In the genomic region with DNA sequence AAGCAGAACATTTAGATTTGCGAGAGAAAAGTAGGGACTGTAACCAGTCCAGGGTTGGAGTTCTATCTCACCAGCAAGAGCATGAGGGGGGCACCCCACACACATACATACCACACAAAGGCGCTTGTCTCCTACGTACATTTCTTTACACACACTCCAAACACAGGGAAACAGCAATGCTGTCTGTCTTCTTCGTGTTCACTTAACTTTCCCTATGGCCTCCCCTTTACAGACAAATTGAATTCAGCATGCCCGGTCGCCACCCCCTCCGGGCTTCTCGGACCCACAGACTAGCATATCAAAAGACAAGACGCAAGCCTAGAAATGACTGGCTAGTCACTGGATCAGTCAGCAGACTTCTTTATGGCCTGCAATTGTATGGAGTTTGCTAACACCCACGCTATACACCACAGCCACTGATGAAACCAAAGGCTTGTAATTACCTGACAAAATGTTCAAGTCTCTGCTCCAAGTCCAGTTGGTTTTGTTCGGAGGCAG, we compare ENCODE assay signal across 12 mouse cellular contexts. TPM values are rescaled to one million over a fixed set of nuclear protein-coding genes. Genes with fewer than 3 reads are reported as not detected.
A peak's percentile ranks its signal among the peaks of the same experiment; 100 is the strongest.
DNase-seq lines count a peak whose midpoint lies in the region; ATAC-seq and TF ChIP-seq lines count a peak whose summit lies in the region.
"Had no signal": no experiment of that assay in that cellular context is flagged by ENCODE, and none has a peak within 500 bp of the region (broad histone marks: within the 10 kb centered on the region; RNA-seq: fewer than 3 reads in every experiment).

No protein-coding gene starts in this region.

- H3K4me2 ChIP-seq in limb, embryonic 14.5 days (replicated peaks; ENCODE audit: low read depth, low read length, severe bottlenecking): 0 out of 2 replicates have a peak overlapping the region, but pooled peaks have one; percentile 0
- no peak overlapping the region for H3K4me2 ChIP-seq in forebrain, embryonic 16.5 days (ENCODE audit: low read length)
- H3K4me2 ChIP-seq: embryonic facial prominence, embryonic 13.5 days; limb, embryonic 15.5 days; midbrain, embryonic 13.5 days had no signal

- no peak for TF ChIP-seq POLR2A in kidney, adult 2 months (IDR thresholded peaks at IDR 0.05; ENCODE audit: low read depth, low read length)
- no peak for TF ChIP-seq POLR2A in limb, embryonic 14.5 days (IDR thresholded peaks at IDR 0.05; ENCODE audit: borderline replicate concordance, extremely low read depth, insufficient read depth, insufficient read length)
- no peak for TF ChIP-seq POLR2A in thymus, adult 2 months (IDR thresholded peaks at IDR 0.05; ENCODE audit: control insufficient read depth, extremely low read depth, insufficient read depth, low read length, poor library complexity)

- TF ChIP-seq CTCF in kidney, adult 2 months (conservative IDR thresholded peaks at IDR 0.05; ENCODE audit: insufficient read depth, insufficient read length, low read depth, low read length): no peak
- TF ChIP-seq CTCF in thymus, adult 2 months (IDR thresholded peaks at IDR 0.05; ENCODE audit: borderline replicate concordance, control insufficient read depth, extremely low read depth, insufficient read depth, low read length, poor library complexity): no peak

- no peak for ATAC-seq in limb, embryonic 14.5 days (ENCODE audit: low FRiP score, low read depth)
- ATAC-seq in forebrain, embryonic 16.5 days: no peak
- ATAC-seq: midbrain, embryonic 13.5 days had no signal

- peak overlapping the region; percentile 47 for H3K27ac ChIP-seq in kidney, adult 2 months (ENCODE audit: insufficient read depth, low read depth, low read length)
- peak overlapping the region; percentile 60 for H3K27ac ChIP-seq in brown adipose tissue, adult 24 weeks (replicated peaks; ENCODE audit: low read depth, low read length)
- H3K27ac ChIP-seq in hindbrain, embryonic 10.5 days: peak overlapping the region; percentile 82
- H3K27ac ChIP-seq in limb, embryonic 14.5 days (replicated peaks; ENCODE audit: low read depth, low read length): no peak overlapping the region
- no peak overlapping the region for H3K27ac ChIP-seq in thymus, adult 2 months (ENCODE audit: control insufficient read depth, insufficient read depth, low read length)
- H3K27ac ChIP-seq in forebrain, embryonic 16.5 days (ENCODE audit: low read length): no peak overlapping the region
- H3K27ac ChIP-seq: embryonic facial prominence, embryonic 13.5 days; limb, embryonic 15.5 days; midbrain, embryonic 13.5 days had no signal

- no peaks in the 10 kb centered on the region for H3K9me3 ChIP-seq in hindbrain, embryonic 10.5 days
- no peaks in the 10 kb centered on the region for H3K9me3 ChIP-seq in limb, embryonic 14.5 days (ENCODE audit: control insufficient read depth, low read length)
- no peaks in the 10 kb centered on the region for H3K9me3 ChIP-seq in forebrain, embryonic 16.5 days (ENCODE audit: control insufficient read depth, low read length)
- H3K9me3 ChIP-seq: embryonic facial prominence, embryonic 13.5 days; limb, embryonic 15.5 days; midbrain, embryonic 13.5 days had no signal

- WGBS in kidney, adult 2 months: 44% methylated on average over 11 of the region's 11 CpGs
- WGBS in hindbrain, embryonic 10.5 days: 1% methylated on average over 11 of the region's 11 CpGs
- 37% methylated on average over 11 of the region's 11 CpGs for WGBS in limb, embryonic 14.5 days
- 96% methylated on average over 11 of the region's 11 CpGs for WGBS in thymus, adult 2 months
- 2% methylated on average over 11 of the region's 11 CpGs for WGBS in forebrain, embryonic 16.5 days

- no peak for DNase-seq in kidney, adult 2 months
- DNase-seq in kidney, postnatal 36 days: no peak
- DNase-seq in hindbrain, embryonic 10.5 days (ENCODE audit: low spot score): no peak
- DNase-seq in limb, embryonic 14.5 days (ENCODE audit: low spot score): no peak
- DNase-seq in thymus, adult 2 months: no peak
- no peak for DNase-seq in testis, postnatal 10 days (ENCODE audit: low spot score)
- DNase-seq: spleen, adult 18-20 months had no signal

- H3K9ac ChIP-seq in limb, embryonic 14.5 days (ENCODE audit: low read depth, low read length, severe bottlenecking): no peak overlapping the region
- H3K9ac ChIP-seq in forebrain, embryonic 16.5 days (replicated peaks; ENCODE audit: low read depth, low read length): no peak overlapping the region
- H3K9ac ChIP-seq: embryonic facial prominence, embryonic 13.5 days; limb, embryonic 15.5 days; midbrain, embryonic 13.5 days had no signal

- no peaks in the 10 kb centered on the region for H3K36me3 ChIP-seq in kidney, adult 2 months (ENCODE audit: control insufficient read depth, insufficient read depth, low read length)
- H3K36me3 ChIP-seq in hindbrain, embryonic 10.5 days: no peaks in the 10 kb centered on the region
- H3K36me3 ChIP-seq in limb, embryonic 14.5 days (ENCODE audit: control insufficient read depth, insufficient read depth, low read length): peaks cover 17% of the 10 kb centered on the region
- H3K36me3 ChIP-seq in thymus, adult 2 months (ENCODE audit: control insufficient read depth, insufficient read depth, low read length): no peaks in the 10 kb centered on the region
- H3K36me3 ChIP-seq in forebrain, embryonic 16.5 days (ENCODE audit: control insufficient read depth, insufficient read depth): no peaks in the 10 kb centered on the region
- H3K36me3 ChIP-seq: embryonic facial prominence, embryonic 13.5 days; limb, embryonic 15.5 days; midbrain, embryonic 13.5 days had no signal

- H3K27me3 ChIP-seq in kidney, adult 2 months (replicated peaks; ENCODE audit: control insufficient read depth, insufficient read depth, low read length): no peaks in the 10 kb centered on the region
- H3K27me3 ChIP-seq in hindbrain, embryonic 10.5 days (ENCODE audit: insufficient read depth, poor library complexity, severe bottlenecking): peaks cover 100% of the 10 kb centered on the region
- peaks cover 54% of the 10 kb centered on the region for H3K27me3 ChIP-seq in limb, embryonic 14.5 days (ENCODE audit: control insufficient read depth, insufficient read depth, low read length)
- no peaks in the 10 kb centered on the region for H3K27me3 ChIP-seq in thymus, adult 2 months (ENCODE audit: control insufficient read depth, insufficient read depth, low read length)
- peaks cover 91% of the 10 kb centered on the region for H3K27me3 ChIP-seq in forebrain, embryonic 16.5 days (replicated peaks; ENCODE audit: control insufficient read depth, insufficient read depth, low read length)

- H3K4me3 ChIP-seq in kidney, adult 2 months (ENCODE audit: insufficient read depth, low read depth, low read length): no peak overlapping the region; the same call in 1 of the 2 replicates
- H3K4me3 ChIP-seq in brown adipose tissue, adult 24 weeks (ENCODE audit: insufficient read depth, low read depth, low read length): peak overlapping the region; percentile 46
- H3K4me3 ChIP-seq in hindbrain, embryonic 10.5 days: peak overlapping the region; percentile 81
- H3K4me3 ChIP-seq in limb, embryonic 14.5 days (replicated peaks; ENCODE audit: low read length): no peak overlapping the region
- no peak overlapping the region for H3K4me3 ChIP-seq in thymus, adult 2 months (ENCODE audit: control insufficient read depth, insufficient read depth, low read length)
- H3K4me3 ChIP-seq in forebrain, embryonic 16.5 days (replicated peaks; ENCODE audit: low read length): no peak overlapping the region
- H3K4me3 ChIP-seq: embryonic facial prominence, embryonic 13.5 days; limb, embryonic 15.5 days; midbrain, embryonic 13.5 days had no signal

- H3K4me1 ChIP-seq in kidney, adult 2 months (ENCODE audit: control insufficient read depth, insufficient read depth, low read length): peaks cover 42% of the 10 kb centered on the region
- H3K4me1 ChIP-seq in brown adipose tissue, adult 24 weeks (ENCODE audit: control insufficient read depth, insufficient read depth, insufficient read length, low read length): peaks cover 29% of the 10 kb centered on the region
- peaks cover 8% of the 10 kb centered on the region for H3K4me1 ChIP-seq in hindbrain, embryonic 10.5 days (replicated peaks)
- peaks cover 41% of the 10 kb centered on the region for H3K4me1 ChIP-seq in limb, embryonic 14.5 days (ENCODE audit: control insufficient read depth, insufficient read depth, low read length)
- no peaks in the 10 kb centered on the region for H3K4me1 ChIP-seq in thymus, adult 2 months (replicated peaks; ENCODE audit: control insufficient read depth, insufficient read depth, low read length)
- H3K4me1 ChIP-seq in forebrain, embryonic 16.5 days (replicated peaks; ENCODE audit: control insufficient read depth, insufficient read depth, low read length): no peaks in the 10 kb centered on the region
- H3K4me1 ChIP-seq: embryonic facial prominence, embryonic 13.5 days; midbrain, embryonic 13.5 days had no signal

RNA-seq across cellular contexts. Expression of a gene that starts 3.0 kb away (rescaled TPM):
- 0.19 and 0.22 TPM in 2 replicates for polyA plus RNA-seq in kidney, adult 2 months (2012; rRNA removed)
- polyA plus RNA-seq in brown adipose tissue, adult 24 weeks (2012; ENCODE audit: insufficient read depth, insufficient read length, missing spikeins): not detected in 2 replicates
- 0.90 and 3.6 TPM in 2 replicates for polyA plus RNA-seq in hindbrain, embryonic 10.5 days (2016; fragmentation: Nextera tagmentation; extraction: Ambion mirVana)
- polyA plus RNA-seq in limb, embryonic 14.5 days (2012; rRNA removed): 0.27 and 0.44 TPM in 2 replicates
- 0.29 and 0.70 TPM in 2 replicates for polyA plus RNA-seq in limb, embryonic 14.5 days (2014; fragmentation: Nextera tagmentation; extraction: Ambion mirVana)
- 0.04 TPM in 1 of 2 replicates, not detected in the other for polyA plus RNA-seq in thymus, adult 2 months (2012; rRNA removed)
- not detected in 2 replicates for polyA plus RNA-seq in forebrain, embryonic 16.5 days (2015; fragmentation: Nextera tagmentation; extraction: Ambion mirVana)
- polyA plus RNA-seq: midbrain, embryonic 13.5 days had no signal

RNA-seq across cellular contexts. Expression of a gene that starts 11.3 kb away (rescaled TPM):
- 2.8 TPM in 2 replicates for polyA plus RNA-seq in kidney, adult 2 months (2012; rRNA removed)
- polyA plus RNA-seq in brown adipose tissue, adult 24 weeks (2012; ENCODE audit: insufficient read depth, insufficient read length, missing spikeins): 14.0 and 26.4 TPM in 2 replicates
- polyA plus RNA-seq in hindbrain, embryonic 10.5 days (2016; fragmentation: Nextera tagmentation; extraction: Ambion mirVana): 0.14 and 4.3 TPM in 2 replicates
- polyA plus RNA-seq in limb, embryonic 14.5 days (2012; rRNA removed): 2.2 and 2.8 TPM in 2 replicates
- polyA plus RNA-seq in limb, embryonic 14.5 days (2014; fragmentation: Nextera tagmentation; extraction: Ambion mirVana): 0.57 and 1.0 TPM in 2 replicates
- polyA plus RNA-seq in thymus, adult 2 months (2012; rRNA removed): 1.2 and 1.5 TPM in 2 replicates
- polyA plus RNA-seq in forebrain, embryonic 16.5 days (2015; fragmentation: Nextera tagmentation; extraction: Ambion mirVana): not detected in 2 replicates
- polyA plus RNA-seq: midbrain, embryonic 13.5 days had no signal

RNA-seq across cellular contexts. Expression of a gene that starts 15.6 kb away (rescaled TPM):
- 1.3 and 1.6 TPM in 2 replicates for polyA plus RNA-seq in kidney, adult 2 months (2012; rRNA removed)
- polyA plus RNA-seq in brown adipose tissue, adult 24 weeks (2012; ENCODE audit: insufficient read depth, insufficient read length, missing spikeins): 2.9 TPM in 1 of 2 replicates, not detected in the other
- polyA plus RNA-seq in hindbrain, embryonic 10.5 days (2016; fragmentation: Nextera tagmentation; extraction: Ambion mirVana): 31.4 and 56.9 TPM in 2 replicates
- polyA plus RNA-seq in limb, embryonic 14.5 days (2012; rRNA removed): 3.1 and 3.6 TPM in 2 replicates
- polyA plus RNA-seq in limb, embryonic 14.5 days (2014; fragmentation: Nextera tagmentation; extraction: Ambion mirVana): 0.80 and 1.0 TPM in 2 replicates
- 0.85 and 1.4 TPM in 2 replicates for polyA plus RNA-seq in thymus, adult 2 months (2012; rRNA removed)
- polyA plus RNA-seq in forebrain, embryonic 16.5 days (2015; fragmentation: Nextera tagmentation; extraction: Ambion mirVana): not detected in 2 replicates
- polyA plus RNA-seq: midbrain, embryonic 13.5 days had no signal

RNA-seq across cellular contexts. Expression of a gene that starts 22.1 kb away (rescaled TPM):
- polyA plus RNA-seq in kidney, adult 2 months (2012; rRNA removed): 1.2 and 1.3 TPM in 2 replicates
- 0.50 and 0.99 TPM in 2 replicates for polyA plus RNA-seq in brown adipose tissue, adult 24 weeks (2012; ENCODE audit: insufficient read depth, insufficient read length, missing spikeins)
- 0.77 and 1.4 TPM in 2 replicates for polyA plus RNA-seq in hindbrain, embryonic 10.5 days (2016; fragmentation: Nextera tagmentation; extraction: Ambion mirVana)
- polyA plus RNA-seq in limb, embryonic 14.5 days (2012; rRNA removed): 1.4 and 1.6 TPM in 2 replicates
- 1.4 and 1.7 TPM in 2 replicates for polyA plus RNA-seq in limb, embryonic 14.5 days (2014; fragmentation: Nextera tagmentation; extraction: Ambion mirVana)
- polyA plus RNA-seq in thymus, adult 2 months (2012; rRNA removed): 0.43 and 0.63 TPM in 2 replicates
- not detected in 2 replicates for polyA plus RNA-seq in forebrain, embryonic 16.5 days (2015; fragmentation: Nextera tagmentation; extraction: Ambion mirVana)

RNA-seq across cellular contexts. Expression of a gene that starts 24.1 kb away (rescaled TPM):
- polyA plus RNA-seq in kidney, adult 2 months (2012; rRNA removed): 6.9 and 8.1 TPM in 2 replicates
- polyA plus RNA-seq in brown adipose tissue, adult 24 weeks (2012; ENCODE audit: insufficient read depth, insufficient read length, missing spikeins): 35.9 and 39.4 TPM in 2 replicates
- polyA plus RNA-seq in hindbrain, embryonic 10.5 days (2016; fragmentation: Nextera tagmentation; extraction: Ambion mirVana): 1.8 TPM in 1 of 2 replicates, not detected in the other
- 11.0 and 12.3 TPM in 2 replicates for polyA plus RNA-seq in limb, embryonic 14.5 days (2012; rRNA removed)
- polyA plus RNA-seq in limb, embryonic 14.5 days (2014; fragmentation: Nextera tagmentation; extraction: Ambion mirVana): 3.4 and 3.8 TPM in 2 replicates
- polyA plus RNA-seq in thymus, adult 2 months (2012; rRNA removed): 1.1 and 1.5 TPM in 2 replicates
- not detected in 2 replicates for polyA plus RNA-seq in forebrain, embryonic 16.5 days (2015; fragmentation: Nextera tagmentation; extraction: Ambion mirVana)

Comparison
In these comparisons a context has a peak if more than half of its experiments do, and no peak if none do; other contexts are left out.
1. H3K27ac ChIP-seq: peak in kidney, adult 2 months (single experiment), brown adipose tissue, adult 24 weeks (single experiment) and hindbrain, embryonic 10.5 days (single experiment); none in limb, embryonic 14.5 days (single experiment), thymus, adult 2 months (single experiment) and forebrain, embryonic 16.5 days (single experiment).
2. H3K4me3 ChIP-seq: peak in brown adipose tissue, adult 24 weeks (single experiment) and hindbrain, embryonic 10.5 days (single experiment); none in kidney, adult 2 months (single experiment), limb, embryonic 14.5 days (single experiment), thymus, adult 2 months (single experiment) and forebrain, embryonic 16.5 days (single experiment).